Mouse (Mus musculus) thymus, adult 2 months (tissue): ENCODE results near the gene Ranbp17.

Experiments used
- CTCF ChIP-seq: fragments of 200-500 bp; IDR thresholded peaks from 2 replicates; pipeline ENCODE4 v1.5.1; 2012; ENCODE audit warnings: mild to moderate bottlenecking, control low read depth, low read length, moderate library complexity, borderline replicate concordance; ENCODE audit not compliant: control insufficient read depth, poor library complexity, insufficient read depth; ENCODE audit errors: extremely low read depth
- POLR2A ChIP-seq: fragments of 200-500 bp; IDR thresholded peaks from 2 replicates; pipeline ENCODE4 v1.6.1; 2012; ENCODE audit warnings: mild to moderate bottlenecking, low read length, control low read depth, moderate library complexity; ENCODE audit not compliant: control insufficient read depth, poor library complexity, insufficient read depth; ENCODE audit errors: extremely low read depth

DNA sequence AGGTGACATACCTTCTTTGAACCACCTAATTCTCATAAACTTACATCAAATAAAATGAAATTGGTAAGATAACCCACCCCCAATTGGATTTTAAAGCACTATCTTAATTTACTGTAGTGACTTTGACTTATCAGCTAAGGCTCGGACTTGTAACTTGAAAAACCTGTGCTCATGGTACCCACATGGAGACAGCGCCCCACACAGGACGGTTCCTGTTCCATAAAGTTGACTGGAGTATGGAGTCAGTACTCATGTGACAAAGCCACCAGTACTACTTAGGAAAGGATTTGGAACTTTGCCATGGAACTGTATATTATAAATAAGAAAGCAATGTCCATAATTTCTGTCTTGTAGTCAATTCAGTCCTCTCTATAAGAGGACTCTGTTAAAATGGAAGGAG is 177.9 kb downstream of the Ranbp17 start:
- TF ChIP-seq POLR2A (no peak), CTCF (no peak)
